Comparison of ENCODE assay signal across 7 mouse cellular contexts in the genomic region with DNA sequence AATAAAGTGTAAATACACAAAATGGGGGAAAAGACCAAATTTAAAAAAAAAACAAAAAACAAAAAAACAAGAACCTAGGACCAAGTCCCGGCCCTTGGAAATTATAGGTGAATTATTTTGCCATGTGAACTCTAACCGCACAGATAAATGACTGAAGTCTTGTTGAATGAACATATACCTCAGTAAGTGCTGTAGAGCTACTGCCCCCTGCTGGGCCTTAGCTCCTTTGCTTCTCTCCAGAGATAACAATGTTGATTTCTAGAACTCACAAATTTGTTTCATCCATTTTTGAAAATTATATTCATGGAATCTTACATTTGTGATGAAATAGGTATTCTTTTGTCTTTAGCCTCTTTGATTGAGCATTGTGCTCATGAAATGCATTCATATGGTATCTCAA. TPM values are rescaled to one million over a fixed set of nuclear protein-coding genes. Genes with fewer than 3 reads are reported as not detected.
DNase-seq lines count a peak whose midpoint lies in the region; ATAC-seq and TF ChIP-seq lines count a peak whose summit lies in the region.

No protein-coding gene starts in this region.

- 81% methylated on average over 2 of the region's 2 CpGs for WGBS in spleen, adult 2 months

- no peak for TF ChIP-seq POLR2A in spleen, adult 2 months (IDR thresholded peaks at IDR 0.05; ENCODE audit: low read depth, low read length)

- no peak overlapping the region for H3K27ac ChIP-seq in spleen, adult 2 months (ENCODE audit: insufficient read depth, low read length)

- peak; percentile 74; the same call in 1 of the 2 replicates for ATAC-seq in common myeloid progenitor, adult 5-6 weeks (replicated peaks; ENCODE audit: low read depth, poor library complexity, severe bottlenecking)

- peak; percentile 21 for DNase-seq in heart, postnatal 4 days
- no peak for DNase-seq in heart, adult 8-10 months (ENCODE audit: low spot score)
- DNase-seq in spleen, adult 2 months (ENCODE audit: low read depth in 1 of 2, low spot score in 2 of 2), result no peak
- no peak for DNase-seq in spleen, postnatal 36 days (ENCODE audit: low spot score in 2 of 2)
- DNase-seq in right cerebral cortex, postnatal 10 days (ENCODE audit: low spot score in 2 of 2), result peak; percentile 32 to 53
- no peak for DNase-seq in gastrocnemius, postnatal 4 days (ENCODE audit: low spot score in 2 of 2)

- H3K36me3 ChIP-seq in spleen, adult 2 months (ENCODE audit: control insufficient read depth, insufficient read depth, low read length), result no peaks in the 10 kb centered on the region

- H3K4me3 ChIP-seq in spleen, adult 2 months (ENCODE audit: extremely low read depth, insufficient read depth, insufficient read length), result no peak overlapping the region

- no peaks in the 10 kb centered on the region for H3K4me1 ChIP-seq in spleen, adult 2 months (ENCODE audit: control insufficient read depth, insufficient read depth, insufficient read length)

- TF ChIP-seq CTCF in spleen, adult 2 months (IDR thresholded peaks at IDR 0.05; ENCODE audit: extremely low read depth, insufficient read depth, insufficient read length, insufficient replicate concordance), result 0 out of 2 replicates have a peak, but pooled peaks have one; percentile 10

- H3K27me3 ChIP-seq in spleen, adult 2 months (ENCODE audit: control insufficient read depth, insufficient read depth, low read length), result no peaks in the 10 kb centered on the region

RNA-seq across cellular contexts. Expression of a gene that starts 19.6 kb away (rescaled TPM):
- total RNA-seq in heart, postnatal 4 days (2021), result not detected
- total RNA-seq in heart, adult 8-10 months (2022), result not detected
- polyA plus RNA-seq in spleen, adult 2 months (2012; rRNA removed), result 0.12 TPM in 1 of 2 replicates, not detected in the other
- total RNA-seq in common myeloid progenitor, adult 5-6 weeks (2017), result not detected in 2 replicates
- 1 to 10 TPM; 2.8 to 3.7 TPM for total RNA-seq in gastrocnemius, postnatal 4 days (2021)

RNA-seq across cellular contexts. Expression of a gene that starts 38.1 kb away (rescaled TPM):
- total RNA-seq in heart, postnatal 4 days (2021), result not detected
- not detected for total RNA-seq in heart, adult 8-10 months (2022)
- polyA plus RNA-seq in spleen, adult 2 months (2012; rRNA removed), result 0.04 TPM in 1 of 2 replicates, not detected in the other
- total RNA-seq in common myeloid progenitor, adult 5-6 weeks (2017), result not detected in 2 replicates
- 1 to 10 TPM; 2.5 to 2.8 TPM for total RNA-seq in gastrocnemius, postnatal 4 days (2021)

RNA-seq across cellular contexts. Expression of a gene that starts 48.3 kb away (rescaled TPM):
- total RNA-seq in heart, postnatal 4 days (2021), result not detected
- not detected for total RNA-seq in heart, adult 8-10 months (2022)
- not detected in 2 replicates for polyA plus RNA-seq in spleen, adult 2 months (2012; rRNA removed)
- total RNA-seq in common myeloid progenitor, adult 5-6 weeks (2017), result 1.0 and 1.2 TPM in 2 replicates
- total RNA-seq in gastrocnemius, postnatal 4 days (2021), result not detected

Comparison
In these comparisons a context has a peak if more than half of its experiments do, and no peak if none do; other contexts are left out.
1. DNase-seq: peak in heart, postnatal 4 days (single experiment) and right cerebral cortex, postnatal 10 days (2 of 2); none in heart, adult 8-10 months (single experiment), spleen, adult 2 months (0 of 2), spleen, postnatal 36 days (0 of 2) and gastrocnemius, postnatal 4 days (0 of 2).